Mouse (Mus musculus) midbrain, postnatal 0 days (tissue): ENCODE measurements at regions not wholly inside any gene's neighbourhood (a gene's known extent, or its start where the extent isn't known, plus 50 kb on each side); places are given as distances from the start of the nearest gene placed in this dataset.

Experiments used
- ATAC-seq: fragments of 200-750 bp; cut with Nextera tagmentation; 2 replicates; pipeline ENCODE4 v1.8.0; 2017; ENCODE audit warnings: moderate number of reproducible peaks, mild to moderate bottlenecking, moderate TSS enrichment, moderate library complexity; ENCODE audit not compliant: low FRiP score
- DNase-seq: peaks from one replicate; pipeline ENCODE4 v3.0.0-alpha.2; 2015; ENCODE audit warnings: low spot score
- H3K27ac ChIP-seq: fragments of 300-500 bp; sonication (generic); 2 replicates; pipeline ENCODE4 v1.5.1; 2014; ENCODE audit warnings: low read depth, mild to moderate bottlenecking, low read length, mixed read lengths
- H3K27me3 ChIP-seq: fragments of 300-500 bp; sonication (generic); 2 replicates; pipeline ENCODE4 v1.6.1; 2014; ENCODE audit warnings: low read length, control low read depth, mixed read lengths; ENCODE audit not compliant: insufficient read depth
- H3K36me3 ChIP-seq: fragments of 300-500 bp; sonication (generic); 2 replicates; pipeline ENCODE4 v1.6.1; 2014; ENCODE audit warnings: low read length, control low read depth, mixed read lengths; ENCODE audit not compliant: insufficient read depth
- H3K4me1 ChIP-seq: fragments of 300-500 bp; sonication (generic); 2 replicates; pipeline ENCODE4 v1.6.1; 2014; ENCODE audit warnings: mild to moderate bottlenecking, control low read depth, antibody characterized with exemption, low read length, mixed read lengths; ENCODE audit not compliant: insufficient read depth
- H3K4me2 ChIP-seq: fragments of 300-500 bp; sonication (generic); 2 replicates; pipeline ENCODE4 v1.6.1; 2014; ENCODE audit warnings: low read depth, mild to moderate bottlenecking, low read length, mixed read lengths; ENCODE audit not compliant: poor library complexity, severe bottlenecking
- H3K4me3 ChIP-seq: fragments of 300-500 bp; sonication (generic); 2 replicates; pipeline ENCODE4 v1.5.1; 2014; ENCODE audit warnings: low read depth, mild to moderate bottlenecking, low read length, moderate library complexity
- H3K9ac ChIP-seq: fragments of 300-500 bp; sonication (generic); replicated peaks from 2 replicates; pipeline ENCODE4 v1.6.1; 2014; ENCODE audit warnings: mild to moderate bottlenecking, low read length, moderate library complexity, mixed read lengths; ENCODE audit not compliant: poor library complexity, severe bottlenecking
- H3K9me3 ChIP-seq: fragments of 300-500 bp; sonication (generic); 2 replicates; pipeline ENCODE4 v1.6.1; 2016; ENCODE audit warnings: low read length, control low read depth
- CTCF ChIP-seq: IDR thresholded peaks from 2 replicates; pipeline ENCODE4 v1.5.1; 2016; ENCODE audit warnings: antibody characterized with exemption, mild to moderate bottlenecking
- WGBS: fragments of 180-500 bp; shearing (Covaris S2); extraction: QIAGEN DNeasy Blood & Tissue Kit; methylation state at CpG from one replicate; pipeline ENCODE4 v1.1.7; 2014; 5-methylcytosine and 5-hydroxymethylcytosine counted together

- WGBS: 73% methylated on average over 4 of the region's 4 CpGs
- H3K4me3 ChIP-seq: no peak overlapping the region
- H3K9ac ChIP-seq: no peak overlapping the region
- DNase-seq: no peak
- no peaks in the 10 kb centered on the region for H3K4me1 ChIP-seq
- no peak for TF ChIP-seq CTCF
- no peaks in the 10 kb centered on the region for H3K36me3 ChIP-seq
- ATAC-seq: no peak
- H3K9me3 ChIP-seq: no peaks in the 10 kb centered on the region
- no peak overlapping the region for H3K4me2 ChIP-seq
- no peaks in the 10 kb centered on the region for H3K27me3 ChIP-seq
- H3K27ac ChIP-seq: no peak overlapping the region
Measured at GRCm38 (mm10) chr3:54604705-54605379, 87.8 kb upstream of the Supt20 start.

GRCm38 (mm10) chr3:54611431-54611990 lies 81.1 kb upstream of the Supt20 start:
- no peaks in the 10 kb centered on the region for H3K27me3 ChIP-seq
- H3K4me1 ChIP-seq: no peaks in the 10 kb centered on the region
- DNase-seq (no peak), ATAC-seq (no peak)
- no peaks in the 10 kb centered on the region for H3K9me3 ChIP-seq
- H3K4me3 ChIP-seq: no peak overlapping the region
- H3K9ac ChIP-seq: no peak overlapping the region
- H3K27ac ChIP-seq: no peak overlapping the region
- no peak for TF ChIP-seq CTCF
- H3K36me3 ChIP-seq: no peaks in the 10 kb centered on the region
- H3K4me2 ChIP-seq: no peak overlapping the region
- 79% methylated on average over 10 of the region's 10 CpGs for WGBS

- H3K9ac ChIP-seq: no peak overlapping the region
- no peaks in the 10 kb centered on the region for H3K4me1 ChIP-seq
- TF ChIP-seq CTCF: no peak
- WGBS: 83% methylated on average over 2 of the region's 2 CpGs
- H3K27ac ChIP-seq: no peak overlapping the region
- no peak overlapping the region for H3K4me3 ChIP-seq
- H3K9me3 ChIP-seq: no peaks in the 10 kb centered on the region
- DNase-seq (no peak), ATAC-seq (no peak)
- H3K27me3 ChIP-seq: no peaks in the 10 kb centered on the region
- H3K36me3 ChIP-seq: no peaks in the 10 kb centered on the region
- no peak overlapping the region for H3K4me2 ChIP-seq
Measured at GRCm38 (mm10) chr3:54613845-54614244, 78.8 kb upstream of the Supt20 start.

GRCm38 (mm10) chr3:54617298-54617697 lies 75.3 kb upstream of the Supt20 start:
- Histone ChIP-seq H3K4me3 (no peak overlapping the region), H3K27me3 (no peaks in the 10 kb centered on the region), H3K4me1 (no peaks in the 10 kb centered on the region), H3K9ac (no peak overlapping the region), H3K36me3 (no peaks in the 10 kb centered on the region), H3K9me3 (no peaks in the 10 kb centered on the region), H3K27ac (no peak overlapping the region), H3K4me2 (no peak overlapping the region)
- DNase-seq: no peak
- WGBS: 95% methylated on average over 4 of the region's 4 CpGs
- TF ChIP-seq CTCF: no peak
- no peak for ATAC-seq

GRCm38 (mm10) chr3:54618286-54618685 lies 74.3 kb upstream of the Supt20 start:
- no peaks in the 10 kb centered on the region for H3K27me3 ChIP-seq
- no peaks in the 10 kb centered on the region for H3K4me1 ChIP-seq
- H3K9ac ChIP-seq: no peak overlapping the region
- DNase-seq (no peak), ATAC-seq (no peak)
- 89% methylated on average over 4 of the region's 4 CpGs for WGBS
- H3K27ac ChIP-seq: no peak overlapping the region
- no peak for TF ChIP-seq CTCF
- no peak overlapping the region for H3K4me3 ChIP-seq
- no peaks in the 10 kb centered on the region for H3K9me3 ChIP-seq
- H3K4me2 ChIP-seq: no peak overlapping the region
- no peaks in the 10 kb centered on the region for H3K36me3 ChIP-seq

DNA sequence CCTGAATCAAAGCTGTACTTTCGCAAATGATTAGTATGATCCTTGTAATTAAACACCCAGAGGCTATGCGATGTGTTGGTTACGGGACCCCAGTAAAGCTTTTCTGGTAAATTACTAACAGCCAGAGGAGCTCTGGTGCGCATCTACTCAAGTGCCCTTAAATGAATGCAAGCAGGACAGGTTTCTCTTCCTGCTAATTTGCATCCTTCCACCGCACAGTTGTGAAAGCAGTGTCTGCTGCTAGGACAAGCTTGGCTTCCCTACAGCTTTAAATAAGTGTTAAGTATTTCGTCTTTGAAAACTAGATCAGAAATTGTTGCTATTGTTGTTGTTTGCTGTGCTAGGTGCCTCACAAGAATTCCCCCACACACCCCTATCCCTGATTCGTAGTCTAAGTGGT lies 62.4 kb upstream of the Supt20 start:
- Histone ChIP-seq H3K4me1 (no peaks in the 10 kb centered on the region), H3K27me3 (no peaks in the 10 kb centered on the region), H3K36me3 (no peaks in the 10 kb centered on the region), H3K9me3 (peaks cover 6% of the 10 kb centered on the region; the same call in 1 of the 2 replicates), H3K4me3 (no peak overlapping the region), H3K4me2 (no peak overlapping the region), H3K9ac (no peak overlapping the region), H3K27ac (no peak overlapping the region)
- ATAC-seq (no peak), DNase-seq (no peak)
- no peak for TF ChIP-seq CTCF
- 86% methylated on average over 7 of the region's 7 CpGs for WGBS
